Mouse (Mus musculus) lung, postnatal 14 days (tissue): ENCODE results near the gene Ppp3ca.

ENCODE experiments used
- DNase-seq: peaks from one replicate; pipeline ENCODE4 v3.0.0; 2021

The Ppp3ca gene

GRCm38 (mm10) chr3:136816319-136816718, 146.4 kb downstream of the Ppp3ca start:
- DNase-seq = no peak

GRCm38 (mm10) chr3:136818997-136819396, 149.1 kb downstream of the Ppp3ca start:
- DNase-seq = no peak

DNA sequence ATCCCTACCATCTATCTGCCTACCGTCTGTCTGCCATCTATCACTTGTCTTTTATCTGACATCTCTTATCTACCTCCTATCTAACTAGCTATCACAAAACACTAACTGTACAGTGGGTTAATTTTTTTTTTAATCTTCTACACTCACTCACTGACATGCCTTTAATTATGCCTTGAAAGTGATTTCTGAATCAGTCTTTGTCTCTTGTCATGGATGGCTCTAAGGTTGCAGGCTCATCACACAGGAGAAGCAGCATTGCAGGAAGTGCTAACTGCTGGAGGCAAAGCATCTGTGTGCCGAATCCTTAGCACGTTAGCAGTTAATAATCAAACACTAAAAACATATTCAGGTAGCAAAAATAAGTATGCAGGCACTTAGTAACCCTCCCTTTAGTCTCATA, 151.1 kb downstream of the Ppp3ca start:
- no peak for DNase-seq

DNA sequence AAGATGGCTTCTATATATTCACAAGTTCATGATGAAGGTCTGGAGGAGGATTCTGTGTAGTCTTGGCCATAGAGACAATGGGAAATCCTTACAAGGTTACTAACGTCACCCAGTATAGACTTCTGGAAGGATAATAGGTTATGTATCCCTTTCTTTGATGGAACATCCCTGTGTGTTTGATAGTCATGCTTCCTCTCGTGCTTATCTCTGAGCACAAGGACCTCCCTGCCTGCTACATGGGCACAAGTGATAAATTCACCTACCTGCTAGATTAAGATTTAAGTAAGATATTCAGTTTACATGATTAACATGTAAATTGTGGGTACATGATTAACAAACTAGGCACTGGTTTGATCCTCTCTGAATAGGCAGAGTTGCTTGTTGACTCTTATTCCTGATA, 152.1 kb downstream of the Ppp3ca start:
- DNase-seq = no peak

DNA sequence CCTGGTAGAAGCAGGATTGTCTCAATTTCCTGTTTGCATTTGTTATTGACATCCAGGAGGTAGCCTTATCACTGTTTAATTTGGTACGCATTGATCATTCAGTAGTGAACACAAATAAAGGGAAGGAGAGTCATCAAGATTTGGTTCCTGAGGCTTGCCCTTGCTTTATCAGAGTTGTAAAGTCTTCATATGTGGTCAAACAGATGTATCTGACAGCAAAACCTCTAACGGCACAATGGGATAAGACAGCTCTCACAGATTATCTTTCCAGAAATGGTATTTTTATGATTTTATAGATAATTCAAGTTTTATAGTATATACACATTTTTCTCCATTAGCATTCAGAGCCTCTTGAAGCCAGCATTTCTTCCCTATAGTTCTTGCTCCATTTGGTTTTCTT, 152.5 kb downstream of the Ppp3ca start:
- no peak for DNase-seq

- no peak for DNase-seq
Observed at GRCm38 (mm10) chr3:136828451-136828850, 158.5 kb downstream of the Ppp3ca start.

DNA sequence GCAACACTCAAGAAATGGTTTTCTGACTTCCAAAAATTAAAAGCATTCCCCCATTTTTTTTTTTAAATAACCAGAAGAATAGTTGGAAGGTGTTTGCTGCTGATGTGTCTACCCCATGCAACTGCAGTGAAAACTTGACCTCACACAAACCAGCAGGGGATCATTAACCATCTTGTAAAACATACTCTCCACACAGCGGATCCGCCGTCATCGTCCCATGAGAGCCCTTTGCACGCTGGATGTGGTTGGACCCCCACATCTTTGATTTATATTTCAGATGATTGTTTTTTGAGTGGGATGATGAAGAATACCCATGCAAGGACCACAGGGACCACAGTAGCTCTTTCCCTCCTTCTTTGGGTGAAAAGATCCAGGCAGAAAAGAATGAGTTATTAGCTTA, 159.2 kb downstream of the Ppp3ca start:
- no peak for DNase-seq

DNA sequence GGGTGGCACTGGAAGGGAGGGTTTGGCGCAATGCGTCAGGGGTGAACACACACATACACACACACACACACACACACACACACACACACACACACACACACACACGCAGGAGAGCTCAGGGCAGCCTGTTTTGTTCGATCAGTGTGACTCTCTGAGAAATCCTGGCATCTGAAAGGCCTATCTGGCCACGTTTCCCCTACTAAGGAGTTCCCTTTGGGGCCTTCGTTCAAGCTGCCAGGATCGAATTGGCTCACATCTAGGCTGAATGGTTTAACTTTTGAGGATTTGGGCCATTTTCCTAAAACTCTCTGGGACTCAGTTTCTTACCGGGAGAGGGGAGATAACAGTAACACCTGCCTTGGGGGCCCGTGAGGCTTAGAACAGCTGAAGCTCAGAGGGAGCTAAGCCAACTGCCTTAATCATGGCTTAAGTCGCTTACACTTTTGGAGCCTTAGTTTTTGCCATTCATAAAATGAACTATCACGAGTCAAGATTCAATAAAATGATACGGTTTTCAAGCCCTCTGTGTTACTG, 160.8 kb downstream of the Ppp3ca start:
- DNase-seq = no peak

DNA sequence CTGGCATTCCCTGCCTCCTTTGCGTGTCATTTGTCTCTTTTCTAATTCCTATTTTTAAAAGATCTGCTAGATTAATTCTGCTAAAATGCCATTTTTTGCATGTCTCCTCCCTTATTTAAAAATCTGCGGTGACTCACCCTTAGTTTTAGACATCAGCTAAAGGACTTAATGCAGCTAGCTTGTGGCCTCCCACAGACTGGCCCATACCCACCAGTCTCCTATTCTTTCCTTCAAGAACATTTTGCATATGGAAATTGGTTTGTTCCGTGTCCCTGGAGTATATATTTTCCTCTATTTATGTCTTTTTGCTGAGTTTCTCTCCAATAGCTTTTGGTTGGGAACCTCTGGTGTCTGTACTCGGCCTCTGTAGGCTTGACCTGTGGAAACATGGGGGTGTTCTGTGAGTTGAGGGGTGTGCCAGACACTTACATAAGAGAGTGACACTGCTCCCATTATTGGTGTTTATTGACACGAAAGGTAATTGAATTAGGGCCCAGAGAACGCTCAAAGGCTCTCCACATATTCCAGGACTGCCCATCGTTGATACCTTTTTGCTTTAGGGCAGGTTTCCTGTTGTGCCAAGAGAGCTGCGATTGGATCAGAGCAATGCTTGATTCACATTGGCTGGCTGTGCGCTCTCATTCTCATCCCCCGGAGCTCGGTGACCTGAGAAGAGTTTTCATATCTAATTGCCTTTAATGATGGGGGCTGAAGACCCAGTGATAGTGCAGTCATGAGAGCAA, 163.2 kb downstream of the Ppp3ca start:
- no peak for DNase-seq

GRCm38 (mm10) chr3:136833893-136834292, 164.0 kb downstream of the Ppp3ca start:
- peak; percentile 22 for DNase-seq

- DNase-seq = no peak
Observed at GRCm38 (mm10) chr3:136835851-136836250, 165.9 kb downstream of the Ppp3ca start.

GRCm38 (mm10) chr3:136836319-136837193, 166.6 kb downstream of the Ppp3ca start:
- no peak for DNase-seq

- peak; percentile 65 for DNase-seq
Observed at GRCm38 (mm10) chr3:136837589-136837988, 167.7 kb downstream of the Ppp3ca start.

GRCm38 (mm10) chr3:136841282-136841681, 171.4 kb downstream of the Ppp3ca start:
- DNase-seq = no peak

- no peak for DNase-seq
Observed at GRCm38 (mm10) chr3:136842384-136842783, 172.5 kb downstream of the Ppp3ca start.

GRCm38 (mm10) chr3:136843811-136844491, 174.0 kb downstream of the Ppp3ca start:
- no peak for DNase-seq

- DNase-seq = no peak
Observed at GRCm38 (mm10) chr3:136849035-136849434, 179.1 kb downstream of the Ppp3ca start.

- no peak for DNase-seq
Observed at GRCm38 (mm10) chr3:136852921-136853320, 183.0 kb downstream of the Ppp3ca start.

DNA sequence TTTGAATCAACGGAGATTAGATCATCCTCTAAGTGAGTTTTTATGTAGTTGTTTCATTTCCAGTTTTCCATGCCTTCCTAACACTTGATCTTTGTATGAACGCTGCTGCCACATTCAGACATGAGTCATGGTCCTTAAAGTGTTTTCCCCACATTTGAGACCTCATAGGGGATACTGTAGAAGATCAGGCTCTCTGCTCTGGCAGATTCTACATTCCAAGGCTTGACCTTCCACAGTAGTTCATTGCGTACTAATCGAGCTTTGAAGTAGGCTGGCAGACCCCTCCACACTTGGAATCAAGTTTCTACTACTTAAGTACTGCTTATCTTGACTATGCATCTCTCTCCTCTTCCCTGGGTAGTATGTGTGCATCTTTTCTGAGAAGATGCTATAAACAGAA, 183.7 kb downstream of the Ppp3ca start:
- DNase-seq = no peak

DNA sequence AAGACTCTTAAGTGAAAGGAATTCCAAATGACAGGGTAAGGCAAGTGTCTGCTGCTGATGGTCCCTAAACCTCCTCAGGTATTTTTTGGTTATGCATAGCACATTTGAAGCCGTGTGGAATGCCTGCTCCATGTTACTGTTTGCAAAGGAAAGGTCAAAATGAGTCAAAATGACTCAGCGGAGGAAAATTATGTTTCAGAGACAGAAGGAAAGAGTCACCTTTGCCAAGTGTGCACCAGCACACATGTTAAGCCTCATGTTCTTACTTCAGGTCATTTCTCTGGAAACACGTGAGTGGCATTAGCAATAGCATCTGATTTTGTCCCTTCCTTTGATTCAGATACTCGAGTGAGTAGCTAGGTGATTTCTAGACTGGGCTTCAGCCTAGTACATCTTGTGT, 186.1 kb downstream of the Ppp3ca start:
- no peak for DNase-seq

- no peak for DNase-seq
Observed at GRCm38 (mm10) chr3:136862051-136862837, 192.3 kb downstream of the Ppp3ca start.

GRCm38 (mm10) chr3:136863127-136863526, 193.2 kb downstream of the Ppp3ca start:
- DNase-seq = no peak
